ENCODE assay signal across 22 mouse cellular contexts in the genomic region with DNA sequence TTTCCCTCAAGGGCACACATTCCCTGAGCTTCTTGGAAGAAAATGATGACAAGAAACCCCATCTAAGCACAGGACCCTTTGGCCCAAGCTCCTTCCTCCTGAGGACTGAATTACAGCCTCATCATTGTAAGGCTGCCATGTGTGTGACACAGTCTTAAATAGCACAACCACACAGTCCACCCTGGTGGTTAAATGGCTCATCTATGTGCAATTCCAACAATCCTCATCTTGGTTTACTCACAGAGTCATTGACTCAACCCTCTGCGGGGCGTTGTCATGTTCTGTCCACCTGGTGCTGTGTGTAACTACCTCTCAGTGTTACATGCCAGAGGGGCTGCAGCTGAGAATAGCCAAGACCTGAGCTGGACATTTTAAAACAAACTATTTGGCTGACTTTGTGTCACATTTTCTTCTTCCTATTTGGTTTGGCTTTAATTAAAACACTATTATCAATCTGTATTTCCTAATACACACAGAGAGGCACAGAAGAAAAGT.
DNase-seq lines count a peak whose midpoint lies in the region; TF ChIP-seq lines count a peak whose summit lies in the region.
"Had no signal": no experiment of that assay in that cellular context is flagged by ENCODE, and none has a peak within 500 bp of the region (broad histone marks: within the 10 kb centered on the region; RNA-seq: fewer than 3 reads in every experiment).

No protein-coding gene starts in this region.

- DNase-seq in 3134 (ENCODE audit: extremely low read depth, insufficient read length, low spot score), result peak; percentile 37
- peak; percentile 64 for DNase-seq in 3T3-L1 (ENCODE audit: low read depth, low spot score)
- peak; percentile 27 for DNase-seq in Muller cell, postnatal 12 days (ENCODE audit: inconsistent ontology term)
- DNase-seq in layer of hippocampus, postnatal 10 days (ENCODE audit: low spot score in 2 of 2), result no peak
- DNase-seq in ovary, postnatal 36 days (ENCODE audit: low spot score), result no peak
- DNase-seq in right cerebral cortex, postnatal 4 days, result no peak
- DNase-seq: adrenal gland, adult 8-10 months; adrenal gland, postnatal 14 days; adrenal gland, postnatal 36 days; cerebellum, adult 11-12 months; cerebellum, adult 2 months; cerebellum, adult 9-10 months; cerebellum, postnatal 10 days; cerebellum, postnatal 25 days; forebrain, postnatal 0 days had no signal

- no peaks in the 10 kb centered on the region for H3K27me3 ChIP-seq in myocyte (ENCODE audit: control insufficient read depth, insufficient read depth, insufficient read length)
- H3K27me3 ChIP-seq: CH12.LX; embryonic facial prominence, embryonic 12.5 days; forebrain, embryonic 13.5 days; forebrain, embryonic 15.5 days; Patski had no signal

- peak overlapping the region; percentile 19 for H3K4me2 ChIP-seq in myocyte (ENCODE audit: low read depth)
- H3K4me2 ChIP-seq: embryonic facial prominence, embryonic 12.5 days; forebrain, embryonic 13.5 days; forebrain, embryonic 15.5 days had no signal

- H3ac ChIP-seq in myocyte (ENCODE audit: control insufficient read depth, insufficient read length), result no peak overlapping the region

- no peaks in the 10 kb centered on the region for H3K36me3 ChIP-seq in myocyte (ENCODE audit: control insufficient read depth, insufficient read depth)
- H3K36me3 ChIP-seq: embryonic facial prominence, embryonic 10.5 days; embryonic facial prominence, embryonic 12.5 days; forebrain, embryonic 15.5 days had no signal

- no peaks in the 10 kb centered on the region for H3K79me2 ChIP-seq in myocyte (ENCODE audit: control insufficient read depth, insufficient read depth)

- H3K4me3 ChIP-seq in myocyte, result no peak overlapping the region
- H3K4me3 ChIP-seq: embryonic facial prominence, embryonic 10.5 days; embryonic facial prominence, embryonic 12.5 days; forebrain, embryonic 13.5 days; forebrain, embryonic 15.5 days had no signal

- no peak for TF ChIP-seq POLR2A in myocyte (IDR thresholded peaks at IDR 0.05; ENCODE audit: insufficient read length, low read depth)

TF ChIP-seq in myocyte, 11 proteins besides CTCF, POLR2A, EP300 and RAD21:
- no peak for TF ChIP-seq POLR2AphosphoS2 (IDR thresholded peaks at IDR 0.05; ENCODE audit: insufficient read length, low read depth)
- TF ChIP-seq TCF12 (IDR thresholded peaks at IDR 0.05; ENCODE audit: insufficient read depth, poor library complexity, severe bottlenecking), result peak; percentile 53
- TF ChIP-seq TCF3 (IDR thresholded peaks at IDR 0.05; ENCODE audit: insufficient read length, low read depth), result peak; percentile 50
- no peak for TF ChIP-seq USF1 (IDR thresholded peaks at IDR 0.05; ENCODE audit: low read depth)
- no peak for TF ChIP-seq CEBPB (IDR thresholded peaks at IDR 0.05; ENCODE audit: insufficient read depth, poor library complexity, severe bottlenecking)
- no peak for TF ChIP-seq E2F4 (IDR thresholded peaks at IDR 0.05; ENCODE audit: insufficient read depth)
- TF ChIP-seq MAX (IDR thresholded peaks at IDR 0.05; ENCODE audit: low read depth), result no peak
- peak in 1 of 3 experiments; percentile 49 for TF ChIP-seq MYOG (IDR thresholded peaks at IDR 0.05; ENCODE audit: control insufficient read depth in 1 of 3, insufficient read depth in 1 of 3, insufficient read length in 2 of 3, low read depth in 2 of 3)
- TF ChIP-seq MYOD1 (IDR thresholded peaks at IDR 0.05; ENCODE audit: control insufficient read depth in 1 of 3, insufficient read length in 2 of 3, low read depth in 2 of 3), result peak; percentile 89 to 97 (median 90)
- TF ChIP-seq REST (IDR thresholded peaks at IDR 0.05; ENCODE audit: insufficient read depth, insufficient read length), result no peak
- no peak for TF ChIP-seq SRF (IDR thresholded peaks at IDR 0.05; ENCODE audit: control insufficient read depth, insufficient read length, low read depth)

Comparison
In these comparisons a context has a peak if more than half of its experiments do, and no peak if none do; other contexts are left out.
1. DNase-seq: peak in 3134 (single experiment), 3T3-L1 (single experiment) and Muller cell, postnatal 12 days (single experiment); none in layer of hippocampus, postnatal 10 days (0 of 2), ovary, postnatal 36 days (single experiment) and right cerebral cortex, postnatal 4 days (single experiment).